Mouse (Mus musculus): Measurements from ENCODE around the gene Gfm1. TPM values are rescaled to one million over a fixed set of nuclear protein-coding genes. Genes with fewer than 3 reads are reported as not detected.

Gfm1 gene
- polyA plus RNA-seq, 1 experiment from 2014 or later = 46.3 TPM

DNA sequence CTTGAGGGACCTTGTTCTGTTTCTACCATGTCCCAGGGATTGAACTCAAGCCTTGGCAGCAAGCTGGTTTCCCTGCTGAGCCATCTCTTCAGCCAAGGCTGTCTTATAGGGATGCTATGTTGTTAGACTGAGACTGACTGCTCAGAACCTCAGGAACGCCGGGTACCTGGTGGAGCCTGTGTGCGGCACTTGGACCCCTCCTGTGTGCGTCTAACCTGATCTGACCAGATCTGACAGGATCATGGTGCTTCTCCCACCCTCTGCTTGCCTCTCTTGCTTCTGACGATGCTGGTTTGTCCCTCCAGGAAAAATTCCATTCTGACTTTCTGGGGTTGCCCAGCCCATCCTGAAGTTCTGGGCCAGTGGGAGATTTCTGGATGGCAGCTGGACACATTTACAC, 36.7 kb downstream of the Gfm1 start:
- Histone ChIP-seq H3K27me3 (no peaks in the 10 kb centered on the region), H3K27ac (no peak overlapping the region), H3K9ac (no peak overlapping the region), H3K36me3 (peaks cover 15% of the 10 kb centered on the region), H3K4me1 (peaks cover 6% of the 10 kb centered on the region), H3K4me3 (no peak overlapping the region), H3K9me3 (no peaks in the 10 kb centered on the region), H3K4me2 (replicated peaks) (no peak overlapping the region)
- WGBS = 89% methylated on average over 5 of the region's 5 CpGs
- ATAC-seq (ENCODE audit: insufficient number of reproducible peaks, insufficient read depth, low FRiP score, low TSS enrichment) = no peak

DNA sequence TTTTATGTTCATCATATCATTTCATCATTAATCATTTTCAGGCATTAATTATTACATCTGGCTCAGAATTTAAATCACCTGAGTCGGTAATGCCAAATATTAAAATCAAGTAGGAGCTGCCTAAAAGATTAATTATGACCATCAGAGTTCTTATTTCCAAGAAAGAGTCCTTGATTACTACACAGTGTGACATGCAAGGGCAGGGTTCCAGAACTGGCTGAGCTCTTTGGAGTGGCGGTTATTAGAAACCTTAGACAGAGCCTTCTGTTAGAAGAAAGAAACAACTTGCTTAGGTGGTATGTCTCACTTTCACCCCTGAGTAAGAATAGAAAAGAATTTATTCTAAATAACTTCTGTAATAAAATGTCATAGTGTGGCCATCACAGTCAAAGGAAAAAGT, 37.4 kb downstream of the Gfm1 start:
- Histone ChIP-seq H3K9ac (no peak overlapping the region), H3K4me2 (replicated peaks) (no peak overlapping the region), H3K9me3 (no peaks in the 10 kb centered on the region), H3K36me3 (peaks cover 15% of the 10 kb centered on the region), H3K4me3 (no peak overlapping the region), H3K27ac (no peak overlapping the region), H3K4me1 (peaks cover 6% of the 10 kb centered on the region), H3K27me3 (no peaks in the 10 kb centered on the region)
- ATAC-seq (ENCODE audit: insufficient number of reproducible peaks, insufficient read depth, low FRiP score, low TSS enrichment) = no peak
- WGBS = 92% methylated on average over 2 of the region's 2 CpGs

DNA sequence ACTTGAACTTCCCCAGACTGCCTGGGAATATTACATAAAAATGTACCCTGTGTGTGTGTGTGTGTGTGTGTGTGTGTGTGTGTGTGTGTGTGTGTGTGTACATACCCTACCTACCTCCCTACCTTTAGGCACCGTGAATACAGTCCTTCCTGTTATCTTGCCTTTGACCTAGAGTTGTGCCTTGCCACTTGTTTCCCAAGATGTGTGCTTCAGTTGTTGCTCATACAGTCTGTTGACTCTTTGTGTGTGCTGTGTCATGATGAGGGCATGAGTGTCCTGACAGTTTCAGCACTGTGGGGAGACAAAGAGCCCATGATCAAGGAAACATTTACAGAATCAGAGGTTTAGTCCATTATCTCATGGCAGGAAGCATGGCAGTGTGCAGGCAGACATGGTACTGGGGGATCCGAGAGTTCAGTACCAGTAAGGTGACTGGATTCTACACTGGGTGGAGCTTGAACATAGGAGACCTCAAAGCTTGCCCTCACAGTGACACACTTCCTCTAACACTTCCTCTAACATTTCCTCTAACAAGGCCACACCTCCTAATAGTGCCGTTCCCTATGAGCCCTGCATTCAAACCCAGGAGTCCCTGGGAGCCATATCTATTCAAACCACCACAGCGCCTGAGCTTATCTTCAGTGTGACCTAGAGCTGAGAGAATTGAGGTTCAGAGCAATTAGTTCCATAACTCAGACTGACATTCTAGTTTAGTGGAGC, 41.7 kb downstream of the Gfm1 start:
- peaks cover 36% of the 10 kb centered on the region for H3K36me3 ChIP-seq
- H3K27me3 ChIP-seq = no peaks in the 10 kb centered on the region
- H3K4me2 ChIP-seq (replicated peaks) = no peak overlapping the region
- H3K4me1 ChIP-seq = no peaks in the 10 kb centered on the region
- no peak overlapping the region for H3K9ac ChIP-seq
- WGBS = 87% methylated on average over 4 of the region's 4 CpGs
- no peaks in the 10 kb centered on the region for H3K9me3 ChIP-seq
- no peak for ATAC-seq (ENCODE audit: insufficient number of reproducible peaks, insufficient read depth, low FRiP score, low TSS enrichment)
- H3K4me3 ChIP-seq = no peak overlapping the region
- H3K27ac ChIP-seq = no peak overlapping the region

DNA sequence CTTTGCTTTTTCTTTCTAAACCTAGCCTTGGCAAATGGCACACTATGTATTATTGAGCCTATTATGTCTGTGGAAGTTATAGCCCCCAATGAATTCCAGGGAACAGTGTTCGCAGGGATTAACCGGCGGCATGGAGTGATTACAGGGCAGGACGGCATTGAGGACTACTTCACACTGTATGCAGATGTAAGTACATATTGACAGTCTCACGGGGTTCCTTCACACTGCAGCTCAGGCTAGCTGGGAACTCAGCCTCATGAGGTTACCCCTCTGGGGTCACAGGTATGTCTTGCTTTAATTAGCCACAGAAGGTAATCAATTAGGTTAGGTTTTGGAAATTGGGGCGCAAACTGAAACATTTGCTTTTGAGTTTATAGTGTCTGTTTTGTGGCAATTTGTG, 43.5 kb downstream of the Gfm1 start:
- H3K4me2 ChIP-seq (replicated peaks) = no peak overlapping the region
- no peak overlapping the region for H3K4me3 ChIP-seq
- H3K27ac ChIP-seq = no peak overlapping the region
- no peaks in the 10 kb centered on the region for H3K9me3 ChIP-seq
- H3K4me1 ChIP-seq = no peaks in the 10 kb centered on the region
- peaks cover 29% of the 10 kb centered on the region for H3K36me3 ChIP-seq
- 87% methylated on average over 6 of the region's 6 CpGs for WGBS
- no peaks in the 10 kb centered on the region for H3K27me3 ChIP-seq
- no peak overlapping the region for H3K9ac ChIP-seq
- ATAC-seq (ENCODE audit: insufficient number of reproducible peaks, insufficient read depth, low FRiP score, low TSS enrichment) = no peak

- Histone ChIP-seq H3K36me3 (0 out of 2 replicates have a peak, but pooled peaks cover 15% of the 10 kb centered on the region), H3K27ac (no peak overlapping the region), H3K9me3 (no peaks in the 10 kb centered on the region), H3K27me3 (no peaks in the 10 kb centered on the region), H3K4me3 (no peak overlapping the region), H3K4me1 (no peaks in the 10 kb centered on the region), H3K4me2 (replicated peaks) (no peak overlapping the region), H3K9ac (no peak overlapping the region)
- WGBS = 94% methylated on average over 11 of the region's 11 CpGs
- ATAC-seq (ENCODE audit: insufficient number of reproducible peaks, insufficient read depth, low FRiP score, low TSS enrichment) = no peak
These were observed 49.9 kb downstream of the Gfm1 start for GRCm38 (mm10) chr3:67479806-67480205.

DNA sequence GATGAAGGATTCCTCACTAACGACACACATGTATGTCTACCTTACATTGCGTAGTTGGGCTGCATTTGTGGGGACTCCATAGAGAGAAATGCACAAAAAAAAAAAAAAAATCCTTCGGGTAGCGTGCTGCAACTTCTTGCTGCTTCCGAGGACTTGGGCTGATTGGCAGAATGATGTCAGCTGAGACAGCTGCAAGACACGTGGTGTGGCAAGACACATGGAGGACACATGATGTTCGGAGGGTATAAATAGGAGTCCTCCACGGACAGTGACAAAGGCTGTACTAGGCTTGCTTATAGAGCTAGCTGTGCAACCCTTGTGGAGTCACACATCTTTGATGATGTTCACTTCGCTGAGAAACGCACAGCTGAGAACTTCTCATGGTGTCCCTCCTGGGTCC, 52.5 kb downstream of the Gfm1 start:
- H3K27ac ChIP-seq = no peak overlapping the region
- no peaks in the 10 kb centered on the region for H3K9me3 ChIP-seq
- H3K4me1 ChIP-seq = no peaks in the 10 kb centered on the region
- 90% methylated on average over 10 of the region's 10 CpGs for WGBS
- H3K4me2 ChIP-seq (replicated peaks) = no peak overlapping the region
- no peak for ATAC-seq (ENCODE audit: insufficient number of reproducible peaks, insufficient read depth, low FRiP score, low TSS enrichment)
- no peak overlapping the region for H3K9ac ChIP-seq
- H3K36me3 ChIP-seq = 0 out of 2 replicates have a peak, but pooled peaks cover 3% of the 10 kb centered on the region
- H3K4me3 ChIP-seq = no peak overlapping the region
- no peaks in the 10 kb centered on the region for H3K27me3 ChIP-seq

GRCm38 (mm10) chr3:67485233-67485632, 55.3 kb downstream of the Gfm1 start:
- WGBS = 79% methylated on average over 2 of the region's 2 CpGs
- H3K4me1 ChIP-seq = no peaks in the 10 kb centered on the region
- H3K9me3 ChIP-seq = no peaks in the 10 kb centered on the region
- H3K27me3 ChIP-seq = no peaks in the 10 kb centered on the region
- no peak overlapping the region for H3K4me3 ChIP-seq
- no peak overlapping the region for H3K4me2 ChIP-seq (replicated peaks)
- no peak overlapping the region for H3K27ac ChIP-seq
- no peaks in the 10 kb centered on the region for H3K36me3 ChIP-seq
- ATAC-seq (ENCODE audit: insufficient number of reproducible peaks, insufficient read depth, low FRiP score, low TSS enrichment) = no peak
- no peak overlapping the region for H3K9ac ChIP-seq

DNA sequence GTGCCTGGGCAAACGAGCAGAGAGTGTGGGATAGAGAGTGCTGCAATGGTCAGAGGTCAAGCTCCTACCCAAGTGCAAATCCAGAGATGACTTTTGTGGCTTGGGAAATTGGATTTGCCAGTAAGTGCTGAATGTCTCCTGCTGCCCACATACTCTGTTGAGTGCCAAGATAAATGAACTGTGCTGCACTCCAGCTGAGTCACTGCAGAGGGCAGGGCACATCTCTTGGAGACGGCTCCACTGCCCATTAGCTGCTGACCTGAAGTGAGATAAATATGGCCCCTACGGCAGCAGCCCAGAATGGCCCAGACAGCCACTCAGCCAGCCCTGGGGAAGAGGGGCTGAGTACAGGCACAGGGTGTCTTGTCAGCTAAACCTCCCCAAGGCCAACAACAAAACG, 60.3 kb downstream of the Gfm1 start:
- WGBS = 64% methylated on average over 4 of the region's 4 CpGs
- Histone ChIP-seq H3K9me3 (no peaks in the 10 kb centered on the region), H3K36me3 (no peaks in the 10 kb centered on the region), H3K9ac (no peak overlapping the region), H3K27ac (no peak overlapping the region), H3K4me3 (no peak overlapping the region), H3K4me2 (replicated peaks) (no peak overlapping the region), H3K4me1 (no peaks in the 10 kb centered on the region), H3K27me3 (no peaks in the 10 kb centered on the region)
- no peak for ATAC-seq (ENCODE audit: insufficient number of reproducible peaks, insufficient read depth, low FRiP score, low TSS enrichment)

- Histone ChIP-seq H3K36me3 (no peaks in the 10 kb centered on the region), H3K4me2 (replicated peaks) (no peak overlapping the region), H3K9ac (no peak overlapping the region), H3K4me3 (no peak overlapping the region), H3K27me3 (no peaks in the 10 kb centered on the region), H3K4me1 (no peaks in the 10 kb centered on the region), H3K9me3 (no peaks in the 10 kb centered on the region), H3K27ac (no peak overlapping the region)
- no peak for ATAC-seq (ENCODE audit: insufficient number of reproducible peaks, insufficient read depth, low FRiP score, low TSS enrichment)
- WGBS = 78% methylated on average over 8 of the region's 8 CpGs
These were observed 62.4 kb downstream of the Gfm1 start for GRCm38 (mm10) chr3:67492086-67492869.

GRCm38 (mm10) chr3:67493132-67493531, 63.2 kb downstream of the Gfm1 start:
- H3K4me1 ChIP-seq = no peaks in the 10 kb centered on the region
- no peak overlapping the region for H3K4me2 ChIP-seq (replicated peaks)
- 78% methylated on average over 8 of the region's 8 CpGs for WGBS
- H3K27me3 ChIP-seq = no peaks in the 10 kb centered on the region
- no peak overlapping the region for H3K4me3 ChIP-seq
- H3K9ac ChIP-seq = no peak overlapping the region
- H3K27ac ChIP-seq = no peak overlapping the region
- no peaks in the 10 kb centered on the region for H3K9me3 ChIP-seq
- no peaks in the 10 kb centered on the region for H3K36me3 ChIP-seq
- ATAC-seq (ENCODE audit: insufficient number of reproducible peaks, insufficient read depth, low FRiP score, low TSS enrichment) = no peak

- H3K27me3 ChIP-seq = no peaks in the 10 kb centered on the region
- H3K36me3 ChIP-seq = no peaks in the 10 kb centered on the region
- H3K4me3 ChIP-seq = no peak overlapping the region
- 87% methylated on average over 10 of the region's 10 CpGs for WGBS
- ATAC-seq (ENCODE audit: insufficient number of reproducible peaks, insufficient read depth, low FRiP score, low TSS enrichment) = no peak
- H3K27ac ChIP-seq = no peak overlapping the region
- H3K9me3 ChIP-seq = no peaks in the 10 kb centered on the region
- H3K4me1 ChIP-seq = no peaks in the 10 kb centered on the region
- no peak overlapping the region for H3K4me2 ChIP-seq (replicated peaks)
- no peak overlapping the region for H3K9ac ChIP-seq
These were observed 66.4 kb downstream of the Gfm1 start for GRCm38 (mm10) chr3:67496310-67496709.

DNA sequence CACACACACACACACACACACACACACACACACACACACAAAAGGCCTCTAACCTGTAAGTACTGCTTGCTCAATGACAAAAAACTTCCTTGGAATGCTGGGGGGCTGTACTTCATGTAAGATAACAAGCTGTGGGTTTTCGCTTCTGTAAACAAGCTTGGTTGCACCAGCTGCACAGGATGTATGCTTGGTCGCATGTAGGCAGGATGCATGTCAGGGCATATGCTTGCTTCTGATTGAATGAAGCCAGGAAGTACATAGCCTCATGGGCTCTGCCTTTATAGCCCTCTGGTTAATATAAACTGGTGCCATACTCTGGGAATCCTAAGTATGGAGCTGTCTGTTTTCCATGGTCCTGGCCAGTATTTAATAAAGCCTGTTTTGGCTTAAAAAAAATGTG, 68.1 kb downstream of the Gfm1 start:
- H3K4me1 ChIP-seq = no peaks in the 10 kb centered on the region
- no peak for ATAC-seq (ENCODE audit: insufficient number of reproducible peaks, insufficient read depth, low FRiP score, low TSS enrichment)
- no peak overlapping the region for H3K4me3 ChIP-seq
- no peak overlapping the region for H3K27ac ChIP-seq
- no peak overlapping the region for H3K9ac ChIP-seq
- H3K27me3 ChIP-seq = no peaks in the 10 kb centered on the region
- H3K4me2 ChIP-seq (replicated peaks) = no peak overlapping the region
- no peaks in the 10 kb centered on the region for H3K36me3 ChIP-seq
- WGBS = 71% methylated on average over 2 of the region's 2 CpGs
- H3K9me3 ChIP-seq = no peaks in the 10 kb centered on the region
